Mouse (Mus musculus): ENCODE data around the gene Gm6096. TPM values are rescaled to one million over a fixed set of nuclear protein-coding genes. Genes with fewer than 3 reads are reported as not detected.
A peak's percentile ranks its signal among the peaks of the same experiment; 100 is the strongest.
"Not testable (repeated sequence)": the region's sequence is repeated elsewhere in the genome, so short reads cannot be mapped to it uniquely, and the experiment has no call there.

Gene Gm6096
- total RNA-seq (2015): not detected in 2 replicates
- total RNA-seq (2017): not detected in 2 replicates

GRCm38 (mm10) chr7:34250738-34251137 lies at the start of gene Gm6096:
Gm6096 (plus strand) TSS chr7:34251038.
- no peak for ATAC-seq (ENCODE audit: poor library complexity, severe bottlenecking)

- not testable (repeated sequence) for ATAC-seq (ENCODE audit: poor library complexity, severe bottlenecking)
These were observed 48.7 kb upstream of the Gm6096 start for GRCm38 (mm10) chr7:34202147-34202546.

GRCm38 (mm10) chr7:34206331-34206730 lies 44.5 kb upstream of the Gm6096 start:
- no peak for ATAC-seq (ENCODE audit: poor library complexity, severe bottlenecking)

DNA sequence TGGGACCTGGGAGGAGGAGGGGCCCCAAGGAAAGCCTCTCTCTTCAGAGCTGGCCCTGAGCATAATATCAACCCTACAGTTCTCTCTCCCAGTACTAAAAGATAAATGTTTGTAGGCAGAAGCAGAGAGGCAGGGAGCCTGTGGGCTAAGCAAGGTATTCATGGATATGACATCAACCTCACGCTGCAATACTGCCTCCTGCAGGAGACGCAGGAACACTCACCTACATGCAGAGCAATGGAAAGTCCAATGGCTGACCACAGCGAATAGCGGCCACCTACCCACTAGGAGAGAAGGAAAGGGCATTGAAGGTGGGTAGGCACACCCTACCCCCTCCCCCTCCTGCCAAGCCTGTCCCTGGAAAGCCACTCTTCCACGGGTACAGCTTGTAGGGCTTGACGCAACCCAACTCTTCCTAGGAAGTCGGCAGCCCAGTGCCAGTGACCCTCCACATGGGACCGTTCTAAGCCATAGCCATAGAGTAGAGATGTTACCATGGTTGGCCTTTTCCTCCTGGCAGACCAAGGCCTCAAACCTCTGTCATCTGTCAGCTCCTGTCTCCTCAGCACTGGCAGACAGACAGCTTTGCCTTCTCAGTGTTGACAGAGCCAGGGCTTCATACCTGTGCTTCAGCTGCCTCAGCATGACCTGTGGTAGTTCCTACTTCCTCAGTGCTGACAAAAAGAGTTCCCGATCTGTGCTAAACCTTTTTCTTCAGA lies 42.7 kb upstream of the Gm6096 start:
- ATAC-seq (ENCODE audit: poor library complexity, severe bottlenecking): no peak

- 0 out of 2 replicates have a peak, but pooled peaks have one; percentile 17 for ATAC-seq (ENCODE audit: poor library complexity, severe bottlenecking)
These were observed 37.6 kb upstream of the Gm6096 start for GRCm38 (mm10) chr7:34213281-34213680.

DNA sequence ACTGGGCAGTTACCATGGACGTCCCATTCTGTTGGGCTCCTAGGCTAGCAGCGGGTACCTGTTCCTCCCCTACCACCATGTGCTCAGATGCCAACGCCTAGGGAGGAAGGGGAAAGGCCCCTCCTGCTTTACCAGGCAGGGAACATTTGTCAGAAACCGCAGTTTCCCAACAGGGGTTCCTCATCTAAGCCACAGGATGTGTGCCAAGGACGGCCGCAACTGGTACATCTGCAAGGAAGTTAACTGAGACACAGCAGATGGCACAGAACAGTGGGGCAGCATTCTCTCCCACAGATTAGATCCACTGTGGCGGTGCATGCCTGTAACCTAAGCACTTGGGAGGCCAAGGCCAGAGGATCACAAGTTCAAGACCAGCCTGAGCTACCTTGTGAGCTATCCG lies 36.2 kb upstream of the Gm6096 start:
- ATAC-seq (ENCODE audit: poor library complexity, severe bottlenecking): peak; percentile 92

DNA sequence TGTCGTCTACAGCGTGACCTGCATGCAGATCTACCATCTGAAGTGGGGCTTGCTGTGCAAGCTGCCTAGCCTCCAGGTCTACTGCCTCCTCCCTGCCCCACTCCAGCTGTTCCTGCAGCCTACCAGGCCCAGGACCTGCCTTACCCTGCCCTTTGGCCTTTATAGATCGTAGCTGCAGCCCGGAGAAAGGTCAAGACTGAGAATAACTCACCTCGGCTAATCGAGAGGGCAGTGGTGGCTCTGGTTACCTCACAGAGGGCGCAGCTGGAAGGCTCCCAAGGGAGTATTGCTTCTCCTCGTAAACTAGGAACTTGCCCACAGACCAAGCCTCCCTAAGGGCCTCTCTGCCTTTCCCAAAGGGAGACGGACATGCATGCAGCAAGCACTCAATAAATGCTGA lies 35.4 kb upstream of the Gm6096 start:
- no peak for ATAC-seq (ENCODE audit: poor library complexity, severe bottlenecking)

DNA sequence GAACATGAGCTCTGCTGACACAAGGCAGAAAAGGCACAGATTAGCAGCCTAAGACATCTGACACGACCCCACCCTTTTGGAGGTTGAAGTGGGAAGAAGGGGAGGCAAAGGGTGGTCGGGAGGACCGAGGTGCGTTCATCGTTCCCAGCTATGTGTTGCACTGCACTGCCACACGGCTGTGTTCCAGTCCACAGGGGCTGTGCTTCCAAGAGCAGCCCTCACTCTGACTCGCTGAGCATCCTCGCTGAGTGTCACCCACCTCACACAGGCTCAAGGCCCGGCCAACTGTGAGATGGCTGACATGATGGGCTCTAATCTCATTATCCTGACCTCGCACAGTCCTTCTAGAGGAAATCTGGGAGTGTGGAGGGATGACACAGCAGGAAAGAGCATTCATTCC lies 34.4 kb upstream of the Gm6096 start:
- no peak for ATAC-seq (ENCODE audit: poor library complexity, severe bottlenecking)

DNA sequence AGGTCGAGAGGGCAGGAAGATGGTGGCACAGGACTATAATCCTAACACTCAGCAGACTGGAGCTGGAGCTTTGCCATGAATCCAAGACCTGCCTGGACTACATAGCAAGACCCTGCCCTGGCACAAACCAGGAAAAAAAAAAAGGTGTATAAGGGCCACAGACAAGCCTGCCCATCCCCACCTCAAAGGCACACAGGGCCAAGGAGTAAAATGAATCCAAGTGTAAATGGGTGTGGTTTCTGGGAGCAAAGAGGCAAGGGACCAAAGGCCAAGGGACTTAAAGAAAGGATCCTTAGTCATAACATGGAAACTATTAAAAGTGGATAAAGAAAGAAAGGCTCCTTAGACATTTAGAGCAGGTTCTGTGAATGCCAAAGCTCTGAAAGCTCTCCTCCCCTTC lies 32.3 kb upstream of the Gm6096 start:
- no peak for ATAC-seq (ENCODE audit: poor library complexity, severe bottlenecking)

GRCm38 (mm10) chr7:34221594-34222250 lies 29.1 kb upstream of the Gm6096 start:
- ATAC-seq (ENCODE audit: poor library complexity, severe bottlenecking): peak; percentile 89

GRCm38 (mm10) chr7:34222340-34222739 lies 28.5 kb upstream of the Gm6096 start:
- no peak for ATAC-seq (ENCODE audit: poor library complexity, severe bottlenecking)

GRCm38 (mm10) chr7:34224308-34224707 lies 26.5 kb upstream of the Gm6096 start:
- no peak for ATAC-seq (ENCODE audit: poor library complexity, severe bottlenecking)

- no peak for ATAC-seq (ENCODE audit: poor library complexity, severe bottlenecking)
These were observed 24.8 kb upstream of the Gm6096 start for GRCm38 (mm10) chr7:34226086-34226485.

- no peak for ATAC-seq (ENCODE audit: poor library complexity, severe bottlenecking)
These were observed 24.0 kb upstream of the Gm6096 start for GRCm38 (mm10) chr7:34226846-34227245.

GRCm38 (mm10) chr7:34228641-34229040 lies 22.2 kb upstream of the Gm6096 start:
- peak; percentile 30 for ATAC-seq (ENCODE audit: poor library complexity, severe bottlenecking)

DNA sequence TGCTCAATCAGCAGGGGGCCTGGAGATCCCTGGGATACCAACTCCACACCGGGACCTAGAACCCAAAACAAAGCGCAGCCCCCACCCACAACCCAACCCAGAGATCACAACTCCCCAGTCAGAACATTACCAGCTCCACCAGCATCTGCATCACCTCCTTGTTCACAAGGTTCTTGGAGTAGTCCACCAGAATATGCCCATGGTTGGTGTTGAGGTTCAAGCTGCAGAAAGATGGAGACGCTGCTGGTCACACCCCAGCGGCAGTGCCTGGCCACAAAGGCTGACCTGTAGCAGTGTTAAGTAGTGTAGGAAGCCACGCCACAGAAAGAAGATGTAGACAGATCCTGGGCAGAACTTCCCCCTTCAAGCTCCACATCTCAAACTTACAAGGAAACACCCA lies 21.7 kb upstream of the Gm6096 start:
- ATAC-seq (ENCODE audit: poor library complexity, severe bottlenecking): peak; percentile 11; the same call in 1 of the 2 replicates

- ATAC-seq (ENCODE audit: poor library complexity, severe bottlenecking): no peak; the same call in 1 of the 2 replicates
These were observed 21.1 kb upstream of the Gm6096 start for GRCm38 (mm10) chr7:34229691-34230111.

- ATAC-seq (ENCODE audit: poor library complexity, severe bottlenecking): peak; percentile 70
These were observed 20.7 kb upstream of the Gm6096 start, which contains the start of gene Gpi1 for GRCm38 (mm10) chr7:34230116-34230515. Gpi1 (minus strand) TSS chr7:34230336.

- no peak for ATAC-seq (ENCODE audit: poor library complexity, severe bottlenecking)
These were observed 17.8 kb upstream of the Gm6096 start for GRCm38 (mm10) chr7:34232785-34233725.

GRCm38 (mm10) chr7:34233909-34234609 lies 16.8 kb upstream of the Gm6096 start:
- peak; percentile 86 for ATAC-seq (ENCODE audit: poor library complexity, severe bottlenecking)
